Mouse (Mus musculus): Measurements from ENCODE around the gene Ntm.

GRCm38 (mm10) chr9:29161059-29161642, 801.8 kb downstream of the Ntm start:
- TF ChIP-seq ZKSCAN1 (IDR thresholded peaks at IDR 0.05; ENCODE audit: low read depth, low read length) (no peak), SMC3 (IDR thresholded peaks at IDR 0.05; ENCODE audit: low read depth, low read length) (no peak), EP300 (IDR thresholded peaks at IDR 0.05; ENCODE audit: low read depth in 1 of 2, low read length in 2 of 2) (no peak), CTCF (IDR thresholded peaks at IDR 0.05 in 2 of 3, conservative IDR thresholded peaks at IDR 0.05 in 1 of 3; ENCODE audit: control insufficient read depth in 1 of 3, insufficient read depth in 1 of 3, low read depth in 2 of 3, low read length in 3 of 3, poor library complexity in 1 of 3, severe bottlenecking in 1 of 3) (no peak), GATA1 (IDR thresholded peaks at IDR 0.05; ENCODE audit: low read depth, low read length) (no peak), ZNF384 (IDR thresholded peaks at IDR 0.05; ENCODE audit: low read depth, low read length) (no peak), POLR2AphosphoS5 (IDR thresholded peaks at IDR 0.05; ENCODE audit: borderline replicate concordance, low read depth, low read length) (no peak), MAX (IDR thresholded peaks at IDR 0.05; ENCODE audit: low read length) (no peak), SIN3A (IDR thresholded peaks at IDR 0.05; ENCODE audit: low read length) (no peak), TBP (IDR thresholded peaks at IDR 0.05; ENCODE audit: low read depth, low read length) (no peak), USF1 (IDR thresholded peaks at IDR 0.05; ENCODE audit: low read depth, low read length) (no peak), POLR2A (IDR thresholded peaks at IDR 0.05; ENCODE audit: control insufficient read depth in 1 of 2, insufficient read depth in 1 of 2, low read depth in 1 of 2, low read length in 2 of 2, poor library complexity in 1 of 2) (no peak), CHD2 (IDR thresholded peaks at IDR 0.05; ENCODE audit: low read length) (no peak)

All from MEL (cell line).